Mouse (Mus musculus) hindbrain, embryonic 10.5 days (tissue): Measurements from ENCODE around the gene N4bp2l1. TPM values are rescaled to one million over a fixed set of nuclear protein-coding genes. Genes with fewer than 3 reads are reported as not detected.

Source experiments
- DNase-seq: peaks from one replicate; pipeline ENCODE4 v3.0.0-alpha.2; 2017; ENCODE audit warnings: low spot score
- H3K27ac ChIP-seq: fragments of 300-500 bp; sonication (generic); 2 replicates; pipeline ENCODE4 v1.5.1; 2016; ENCODE audit warnings: mild to moderate bottlenecking, moderate library complexity
- H3K27me3 ChIP-seq: fragments of 300-500 bp; sonication (generic); 2 replicates; pipeline ENCODE4 v1.6.1; 2016; ENCODE audit warnings: mild to moderate bottlenecking; ENCODE audit not compliant: poor library complexity, insufficient read depth, severe bottlenecking
- H3K36me3 ChIP-seq: fragments of 300-500 bp; sonication (generic); 2 replicates; pipeline ENCODE4 v1.6.1; 2016; ENCODE audit warnings: mild to moderate bottlenecking, moderate library complexity
- H3K4me1 ChIP-seq: fragments of 300-500 bp; sonication (generic); replicated peaks from 2 replicates; pipeline ENCODE4 v1.6.1; 2016; ENCODE audit warnings: mild to moderate bottlenecking
- H3K4me3 ChIP-seq: fragments of 300-500 bp; sonication (generic); 2 replicates; pipeline ENCODE4 v1.5.1; 2016; ENCODE audit warnings: mild to moderate bottlenecking, moderate library complexity
- H3K9me3 ChIP-seq: fragments of 300-500 bp; sonication (generic); 2 replicates; pipeline ENCODE4 v1.6.1; 2016; ENCODE audit warnings: mild to moderate bottlenecking, moderate library complexity
- WGBS: fragments of 180-500 bp; shearing (Covaris S2); methylation state at CpG from one replicate; pipeline ENCODE4 v1.1.7; 2016; 5-methylcytosine and 5-hydroxymethylcytosine counted together
- polyA plus RNA-seq: library from polyadenylated mRNA; unstranded; fragments of >200 nt; fragmentation: Nextera tagmentation; extraction: Ambion mirVana; gene quantifications from 2 replicates; pipeline ENCODE4 v1.2.1, GENCODE M21; 2016

The N4bp2l1 gene
- polyA plus RNA-seq, 1 experiment from 2014 or later = 2.6 TPM

GRCm38 (mm10) chr5:150593756-150594648 is 3.0 kb downstream of the N4bp2l1 start:
- Histone ChIP-seq H3K4me3 (peak overlapping the region; percentile 89), H3K36me3 (no peaks in the 10 kb centered on the region), H3K9me3 (no peaks in the 10 kb centered on the region), H3K4me1 (peaks cover 23% of the 10 kb centered on the region), H3K27ac (peak overlapping the region; percentile 75), H3K27me3 (peaks cover 54% of the 10 kb centered on the region)
- DNase-seq = peak; percentile 54
- WGBS = under 1% methylated on average over 102 of the region's 102 CpGs

- peak; percentile 33 for DNase-seq
- Histone ChIP-seq H3K36me3 (no peaks in the 10 kb centered on the region), H3K27ac (peak overlapping the region; percentile 75), H3K4me1 (peaks cover 20% of the 10 kb centered on the region), H3K9me3 (no peaks in the 10 kb centered on the region), H3K27me3 (peaks cover 54% of the 10 kb centered on the region), H3K4me3 (peak overlapping the region; percentile 89)
- 10% methylated on average over 40 of the region's 40 CpGs for WGBS
Measured at GRCm38 (mm10) chr5:150592904-150593755, 3.9 kb downstream of the N4bp2l1 start.

GRCm38 (mm10) chr5:150592186-150592903 is 4.6 kb downstream of the N4bp2l1 start:
- Histone ChIP-seq H3K4me1 (peaks cover 20% of the 10 kb centered on the region), H3K9me3 (no peaks in the 10 kb centered on the region), H3K27ac (no peak overlapping the region), H3K27me3 (peaks cover 54% of the 10 kb centered on the region), H3K36me3 (no peaks in the 10 kb centered on the region), H3K4me3 (peak overlapping the region; percentile 89; the same call in 1 of the 2 replicates)
- no peak for DNase-seq
- 79% methylated on average over 13 of the region's 13 CpGs for WGBS

GRCm38 (mm10) chr5:150589945-150590344 is 7.0 kb downstream of the N4bp2l1 start:
- 66% methylated on average over 2 of the region's 2 CpGs for WGBS

GRCm38 (mm10) chr5:150584337-150584729 is 12.7 kb downstream of the N4bp2l1 start:
- Histone ChIP-seq H3K9me3 (no peaks in the 10 kb centered on the region), H3K36me3 (no peaks in the 10 kb centered on the region), H3K27ac (no peak overlapping the region), H3K4me1 (0 out of 2 replicates have a peak, but pooled peaks cover 3% of the 10 kb centered on the region), H3K27me3 (no peaks in the 10 kb centered on the region), H3K4me3 (no peak overlapping the region)
- WGBS = 51% methylated on average over 6 of the region's 6 CpGs
- no peak for DNase-seq

More at GRCm38 (mm10) chr5:150589945-150590344, 7.0 kb downstream of the N4bp2l1 start:
- no peaks in the 10 kb centered on the region for H3K9me3 ChIP-seq
- peaks cover 19% of the 10 kb centered on the region for H3K4me1 ChIP-seq
- DNase-seq = no peak
- no peaks in the 10 kb centered on the region for H3K36me3 ChIP-seq
- H3K4me3 ChIP-seq = no peak overlapping the region
- no peak overlapping the region for H3K27ac ChIP-seq
- peaks cover 30% of the 10 kb centered on the region for H3K27me3 ChIP-seq

- Histone ChIP-seq H3K36me3 (no peaks in the 10 kb centered on the region), H3K27ac (no peak overlapping the region), H3K4me3 (no peak overlapping the region), H3K9me3 (no peaks in the 10 kb centered on the region), H3K4me1 (0 out of 2 replicates have a peak, but pooled peaks cover 3% of the 10 kb centered on the region), H3K27me3 (no peaks in the 10 kb centered on the region)
- WGBS = 76% methylated on average over 5 of the region's 5 CpGs
- DNase-seq = no peak
Measured at GRCm38 (mm10) chr5:150583622-150584336, 13.2 kb downstream of the N4bp2l1 start.

GRCm38 (mm10) chr5:150583181-150583580 is 13.8 kb downstream of the N4bp2l1 start:
- DNase-seq = no peak
- Histone ChIP-seq H3K9me3 (no peaks in the 10 kb centered on the region), H3K4me1 (0 out of 2 replicates have a peak, but pooled peaks cover 3% of the 10 kb centered on the region), H3K4me3 (no peak overlapping the region), H3K36me3 (no peaks in the 10 kb centered on the region), H3K27ac (no peak overlapping the region), H3K27me3 (no peaks in the 10 kb centered on the region)
- 87% methylated on average over 5 of the region's 5 CpGs for WGBS

- WGBS = 73% methylated on average over 6 of the region's 6 CpGs
- no peak overlapping the region for H3K4me3 ChIP-seq
- no peaks in the 10 kb centered on the region for H3K9me3 ChIP-seq
- no peaks in the 10 kb centered on the region for H3K36me3 ChIP-seq
- H3K4me1 ChIP-seq = 0 out of 2 replicates have a peak, but pooled peaks cover 3% of the 10 kb centered on the region
- no peaks in the 10 kb centered on the region for H3K27me3 ChIP-seq
- no peak overlapping the region for H3K27ac ChIP-seq
- DNase-seq = no peak
Measured at GRCm38 (mm10) chr5:150581180-150581579, 15.8 kb downstream of the N4bp2l1 start.

- Histone ChIP-seq H3K27me3 (no peaks in the 10 kb centered on the region), H3K27ac (no peak overlapping the region), H3K4me1 (0 out of 2 replicates have a peak, but pooled peaks cover 3% of the 10 kb centered on the region), H3K36me3 (no peaks in the 10 kb centered on the region), H3K4me3 (no peak overlapping the region), H3K9me3 (no peaks in the 10 kb centered on the region)
- no peak for DNase-seq
- 92% methylated on average over 6 of the region's 6 CpGs for WGBS
Measured at GRCm38 (mm10) chr5:150578613-150579171, 18.3 kb downstream of the N4bp2l1 start.

GRCm38 (mm10) chr5:150576832-150577231 is 20.2 kb downstream of the N4bp2l1 start:
- Histone ChIP-seq H3K4me1 (0 out of 2 replicates have a peak, but pooled peaks cover 3% of the 10 kb centered on the region), H3K4me3 (no peak overlapping the region), H3K27me3 (no peaks in the 10 kb centered on the region), H3K27ac (no peak overlapping the region), H3K9me3 (no peaks in the 10 kb centered on the region), H3K36me3 (peaks cover 13% of the 10 kb centered on the region)
- 86% methylated on average over 11 of the region's 11 CpGs for WGBS
- no peak for DNase-seq

GRCm38 (mm10) chr5:150574885-150575284 is 22.1 kb downstream of the N4bp2l1 start:
- WGBS = 85% methylated on average over 5 of the region's 5 CpGs
- no peaks in the 10 kb centered on the region for H3K27me3 ChIP-seq
- no peak overlapping the region for H3K27ac ChIP-seq
- peaks cover 32% of the 10 kb centered on the region for H3K36me3 ChIP-seq
- no peak overlapping the region for H3K4me3 ChIP-seq
- no peaks in the 10 kb centered on the region for H3K9me3 ChIP-seq
- H3K4me1 ChIP-seq = no peaks in the 10 kb centered on the region
- no peak for DNase-seq
